Mouse (Mus musculus): Measurements from ENCODE around the gene Olfr159.

DNA sequence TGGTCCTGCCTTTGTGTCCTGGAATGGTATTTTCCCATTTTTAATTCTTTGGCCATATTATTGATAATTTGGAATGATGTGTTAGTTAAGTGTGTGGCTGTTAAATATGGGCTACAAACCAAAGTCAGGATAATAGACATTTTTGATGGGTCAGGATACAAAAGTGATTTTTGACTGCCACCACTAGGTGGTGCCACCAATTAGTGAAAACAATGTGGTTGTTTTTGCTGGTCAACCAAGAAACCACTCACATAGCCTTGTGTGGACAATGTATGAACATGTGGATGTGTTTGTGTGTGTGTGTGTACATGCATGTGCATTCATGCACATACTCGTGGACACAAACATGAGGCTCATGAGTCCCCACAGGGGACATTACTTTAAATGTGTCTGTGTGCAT, 46.0 kb downstream of the Olfr159 start:
- no peak for TF ChIP-seq EP300 (IDR thresholded peaks at IDR 0.05; ENCODE audit: low read depth)
- TF ChIP-seq CTCF (IDR thresholded peaks at IDR 0.05; ENCODE audit: low read depth), result peak; percentile 62

Data from liver, embryonic 14.5 days (tissue).